Mouse (Mus musculus): ENCODE results near the gene Gm7903. TPM values are rescaled to one million over a fixed set of nuclear protein-coding genes. Genes with fewer than 3 reads are reported as not detected.

Gene Gm7903
- polyA plus RNA-seq (2017; shearing (Covaris generic)): not detected

DNA sequence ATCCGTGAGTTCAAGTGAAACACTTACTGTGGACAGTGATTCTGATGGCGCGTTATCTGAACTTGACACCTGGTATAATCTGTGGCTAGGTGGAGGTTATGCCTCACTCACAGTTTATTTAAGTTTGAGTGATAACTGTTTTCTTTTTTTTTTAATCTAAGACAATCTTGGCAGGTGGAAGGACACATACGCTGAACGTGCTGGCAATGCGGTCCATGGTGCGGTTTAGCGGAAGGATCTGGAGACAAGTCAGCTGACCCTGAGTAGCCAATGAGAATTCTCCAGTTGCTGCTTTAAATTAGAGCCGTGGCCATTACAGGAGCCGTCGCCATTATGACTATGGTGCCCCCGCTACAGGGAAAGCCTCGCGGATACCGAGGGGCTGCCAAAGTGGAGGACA, at the start of gene Gm7903:
Gene Gm7903, plus strand, starts transcription at position 301 of the 400 bp plus-strand sequence.

Other genes with a start within 250 kb of the Gm7903 start
- gene Tceal6, start 223.1 kb upstream of the Gm7903 start, polyA plus RNA-seq (2017; shearing (Covaris generic)): not detected
- not detected for gene Pramel3, start 131.5 kb upstream of the Gm7903 start, polyA plus RNA-seq (2017; shearing (Covaris generic))
- gene Gm5128, start 60.6 kb upstream of the Gm7903 start, polyA plus RNA-seq (2017; shearing (Covaris generic)): not detected
- not detected for gene AV320801, start 60.8 kb downstream of the Gm7903 start, polyA plus RNA-seq (2017; shearing (Covaris generic))
- not detected for gene Nxf7, start 164.9 kb downstream of the Gm7903 start, polyA plus RNA-seq (2017; shearing (Covaris generic))
- gene Prame, start 193.9 kb downstream of the Gm7903 start, polyA plus RNA-seq (2017; shearing (Covaris generic)): not detected

Data from activated CD4-positive, CD25-positive, alpha-beta regulatory T cell (primary cell).